Mouse (Mus musculus): Measurements from ENCODE around the gene Zzz3. TPM values are rescaled to one million over a fixed set of nuclear protein-coding genes. Genes with fewer than 3 reads are reported as not detected.

Zzz3 gene
- polyA plus RNA-seq (2012; ENCODE audit: insufficient read depth, insufficient read length, low replicate concordance, missing spikeins), result not detected in 2 replicates

DNA sequence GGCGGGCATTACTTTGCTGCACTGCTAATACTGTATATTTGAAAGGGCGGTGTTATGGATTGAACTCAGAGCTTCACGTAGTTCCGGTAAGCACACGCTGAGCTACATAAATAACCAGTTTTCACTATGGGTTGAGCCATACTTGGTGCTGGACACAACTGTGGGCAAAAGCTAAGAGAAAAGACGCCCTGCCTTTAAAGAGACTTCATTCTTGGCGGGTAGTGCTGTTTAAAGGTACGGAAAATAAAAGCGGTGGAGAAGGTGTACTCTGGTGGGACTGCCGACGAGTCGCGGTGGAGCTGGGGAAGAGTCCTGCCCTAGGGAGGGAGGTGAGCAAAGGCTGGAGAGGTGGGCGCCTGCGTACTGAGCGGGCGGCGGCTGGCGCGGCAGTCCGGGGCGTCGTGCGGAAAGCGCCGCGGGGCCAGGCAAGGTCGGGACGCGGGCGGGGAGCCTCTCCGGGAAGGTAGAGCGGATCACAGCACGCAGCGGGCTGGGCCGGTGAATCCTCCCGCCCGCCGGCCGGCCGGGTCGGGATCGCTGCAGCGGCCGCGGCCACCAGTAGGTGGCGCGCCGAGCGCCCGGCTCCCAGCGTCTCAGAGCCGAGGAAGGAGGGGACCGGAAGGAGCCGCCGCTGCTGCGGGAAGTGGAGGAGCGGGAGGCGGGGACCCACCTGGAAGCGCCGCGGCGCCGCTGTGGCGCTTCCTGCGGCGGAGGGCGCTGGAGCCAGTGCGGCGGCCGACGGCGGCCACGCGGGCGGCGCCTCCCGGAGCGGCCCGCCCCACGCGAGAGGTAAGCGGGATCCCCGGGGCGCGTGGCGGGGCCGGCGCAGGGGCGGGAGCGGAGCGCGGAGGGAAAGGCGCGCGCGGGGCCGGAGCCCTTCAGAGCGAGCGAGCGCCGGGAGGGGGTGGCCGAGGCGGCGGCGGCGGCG lies at the start of gene Zzz3:
Gene Zzz3, plus strand, starts transcription at position 124 of the 928 bp plus-strand sequence.
- Histone ChIP-seq H3K27ac (ENCODE audit: insufficient read depth, low read depth, low read length) (peak within 1 kb of the TSS; percentile 96), H3K4me1 (ENCODE audit: control insufficient read depth, insufficient read depth, low read length) (peaks cover 9% of the 10 kb centered on the region), H3K4me3 (ENCODE audit: insufficient read depth, low read depth, low read length) (peak within 1 kb of the TSS; percentile 67)
- 4% methylated on average over 80 of the region's 108 CpGs for WGBS
- TF ChIP-seq POLR2A (IDR thresholded peaks at IDR 0.05; ENCODE audit: insufficient read depth, low read depth, low read length) (peak; percentile 62; the same call in 1 of the 2 replicates), CTCF (IDR thresholded peaks at IDR 0.05; ENCODE audit: insufficient read depth, low read depth, low read length) (peak; percentile 94)

DNA sequence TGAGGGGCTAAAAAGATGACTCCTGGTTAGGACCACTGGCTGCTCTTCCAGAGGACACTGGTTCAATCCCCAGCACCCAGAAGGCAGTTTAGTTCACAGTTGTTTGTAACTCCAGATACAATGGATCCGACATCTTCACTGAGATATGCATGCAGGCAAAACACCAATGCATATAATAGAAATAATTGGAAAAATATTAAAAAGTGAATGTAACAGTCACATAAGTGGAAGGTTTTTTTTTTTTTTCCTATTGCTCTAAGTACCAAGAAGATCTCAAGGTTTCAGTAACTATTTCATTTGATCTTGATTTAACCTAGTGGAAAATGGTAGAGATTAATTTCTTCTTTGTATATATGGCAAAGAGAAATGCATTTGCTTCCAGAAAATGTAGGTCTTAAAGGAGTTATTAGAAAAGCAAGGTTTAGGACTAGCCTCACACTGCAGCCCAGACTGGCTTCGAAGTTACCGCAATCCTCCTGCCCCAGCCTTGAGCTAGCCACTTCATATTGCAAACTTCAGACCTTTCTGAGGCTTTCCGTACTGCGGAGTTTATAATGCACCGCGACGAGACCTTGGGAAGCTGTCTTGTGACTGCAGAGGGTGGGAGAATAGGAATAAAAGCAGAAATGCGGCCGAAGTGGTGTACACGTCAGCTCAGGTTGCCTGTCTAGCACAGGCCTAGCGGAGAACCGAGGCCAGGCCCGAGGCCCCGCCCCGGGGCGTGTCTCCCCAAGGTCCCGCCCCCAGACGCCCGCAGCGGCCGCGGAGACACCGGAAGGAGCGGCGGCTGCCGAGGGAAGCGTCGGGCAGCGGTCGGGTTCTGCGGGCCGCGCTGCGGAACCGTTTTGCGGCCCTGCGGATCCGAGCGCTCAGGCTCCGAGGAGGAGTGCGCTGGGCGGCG lies 49.3 kb upstream of the Zzz3 start, which contains the start of gene Usp33:
Gene Usp33, plus strand, starts transcription at position 747 of the 901 bp plus-strand sequence.
- peaks cover 7% of the 10 kb centered on the region for H3K4me1 ChIP-seq (ENCODE audit: control insufficient read depth, insufficient read depth, low read length)
- H3K4me3 ChIP-seq (ENCODE audit: insufficient read depth, low read depth, low read length), result peak within 1 kb of the TSS; percentile 93
- whole genome bisulfite sequencing, result 7% methylated on average over 43 of the region's 44 CpGs
- H3K27ac ChIP-seq (ENCODE audit: insufficient read depth, low read depth, low read length), result peak within 1 kb of the TSS; percentile 71
- TF ChIP-seq POLR2A (IDR thresholded peaks at IDR 0.05; ENCODE audit: insufficient read depth, low read depth, low read length) (peak; percentile 93), CTCF (IDR thresholded peaks at IDR 0.05; ENCODE audit: insufficient read depth, low read depth, low read length) (no peak)

DNA sequence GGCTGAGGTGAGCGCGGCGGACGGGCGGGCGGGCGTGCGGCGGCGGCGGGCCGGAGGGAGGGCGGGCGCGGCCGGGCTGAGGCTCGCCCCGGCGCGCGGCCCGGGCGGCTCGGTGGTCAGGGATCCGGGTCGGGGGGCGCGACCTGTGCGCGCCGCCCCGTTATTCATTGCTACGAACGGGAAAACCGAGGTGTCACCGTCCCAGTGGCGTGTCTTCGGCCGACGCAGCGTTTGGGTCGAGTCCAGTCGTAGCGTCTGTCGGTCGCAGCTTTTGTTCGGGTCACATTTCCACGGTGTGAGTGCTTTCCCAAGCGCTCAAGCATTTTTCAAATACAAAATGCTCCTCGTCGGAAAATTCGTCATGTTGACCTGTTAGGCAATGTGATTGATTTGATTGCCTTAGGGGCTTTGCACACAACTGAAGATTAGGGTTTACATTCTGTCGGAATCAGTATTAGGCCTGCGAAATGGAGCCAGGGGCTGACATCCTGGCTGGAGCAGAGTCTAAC lies 48.6 kb upstream of the Zzz3 start:
- Histone ChIP-seq H3K4me3 (ENCODE audit: insufficient read depth, low read depth, low read length) (peak overlapping the region; percentile 93), H3K27ac (ENCODE audit: insufficient read depth, low read depth, low read length) (no peak overlapping the region; the same call in 1 of the 2 replicates), H3K4me1 (ENCODE audit: control insufficient read depth, insufficient read depth, low read length) (peaks cover 7% of the 10 kb centered on the region)
- 2% methylated on average over 50 of the region's 54 CpGs for WGBS
- no peak for TF ChIP-seq CTCF (IDR thresholded peaks at IDR 0.05; ENCODE audit: insufficient read depth, low read depth, low read length)
- no peak for TF ChIP-seq POLR2A (IDR thresholded peaks at IDR 0.05; ENCODE audit: insufficient read depth, low read depth, low read length)

DNA sequence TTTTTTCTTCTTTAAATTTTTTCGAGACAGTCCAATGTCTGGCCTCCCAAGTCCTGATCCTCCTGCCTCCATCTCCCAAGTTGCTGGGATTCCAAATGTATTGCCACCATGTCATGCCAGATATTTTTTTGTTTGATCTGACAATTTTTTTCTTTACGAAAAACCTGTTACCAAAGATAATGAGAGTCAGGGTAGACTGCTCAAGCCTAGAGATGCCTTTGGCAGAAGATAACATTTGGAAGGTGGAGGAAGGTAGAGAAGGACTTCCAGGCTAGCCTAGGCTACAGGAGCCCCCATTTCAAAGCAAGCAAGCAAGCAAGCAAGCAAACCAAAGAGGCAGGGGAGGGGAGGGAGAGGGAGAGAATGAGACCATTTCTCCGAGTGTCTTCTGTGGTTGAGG lies 48.0 kb upstream of the Zzz3 start:
- H3K4me3 ChIP-seq (ENCODE audit: insufficient read depth, low read depth, low read length), result peak overlapping the region; percentile 31
- H3K27ac ChIP-seq (ENCODE audit: insufficient read depth, low read depth, low read length), result no peak overlapping the region
- peaks cover 7% of the 10 kb centered on the region for H3K4me1 ChIP-seq (ENCODE audit: control insufficient read depth, insufficient read depth, low read length)
- TF ChIP-seq POLR2A (IDR thresholded peaks at IDR 0.05; ENCODE audit: insufficient read depth, low read depth, low read length), result no peak
- no peak for TF ChIP-seq CTCF (IDR thresholded peaks at IDR 0.05; ENCODE audit: insufficient read depth, low read depth, low read length)
- 21% methylated on average over 3 of the region's 3 CpGs for WGBS

DNA sequence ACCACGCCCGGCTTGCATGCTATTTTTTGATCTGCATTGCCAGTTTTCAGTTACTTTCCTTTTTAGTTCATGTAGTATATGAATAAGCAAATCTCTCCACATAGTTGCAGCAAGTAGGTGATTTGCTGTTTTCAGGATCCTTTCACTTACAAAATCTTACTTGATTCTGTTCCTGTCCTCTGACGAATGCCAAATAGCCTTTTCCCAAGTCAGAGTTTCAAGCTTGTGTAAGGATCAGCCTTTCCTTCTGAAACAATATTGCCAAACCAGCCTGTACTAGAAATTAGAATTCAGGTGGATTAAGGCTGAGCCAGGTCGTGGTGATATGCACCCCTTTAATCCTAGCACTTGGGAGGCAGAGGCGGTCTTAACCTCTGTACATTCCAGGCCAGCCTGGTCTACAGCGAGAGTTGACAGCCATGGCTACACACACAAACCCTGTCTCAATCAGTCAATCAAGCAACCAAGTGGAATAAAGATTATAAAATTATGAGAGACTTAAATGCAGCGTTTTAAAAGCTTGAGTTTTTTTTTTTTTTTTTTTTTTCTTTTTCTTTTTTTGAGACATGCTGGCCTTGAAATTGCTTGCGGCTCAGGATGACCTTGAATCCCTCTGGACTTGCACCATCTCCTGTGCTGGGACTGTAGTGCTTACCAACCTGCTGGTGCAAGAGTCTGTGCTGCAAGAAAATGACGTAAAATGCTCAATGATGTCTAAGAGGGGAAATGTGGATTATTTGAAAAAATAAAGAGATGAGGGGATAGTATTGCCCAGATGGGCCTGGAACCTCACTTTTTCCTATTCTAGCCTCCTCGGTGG lies 47.1 kb upstream of the Zzz3 start:
- Histone ChIP-seq H3K4me3 (ENCODE audit: insufficient read depth, low read depth, low read length) (no peak overlapping the region), H3K27ac (ENCODE audit: insufficient read depth, low read depth, low read length) (no peak overlapping the region), H3K4me1 (ENCODE audit: control insufficient read depth, insufficient read depth, low read length) (peaks cover 9% of the 10 kb centered on the region)
- TF ChIP-seq POLR2A (IDR thresholded peaks at IDR 0.05; ENCODE audit: insufficient read depth, low read depth, low read length) (no peak), CTCF (IDR thresholded peaks at IDR 0.05; ENCODE audit: insufficient read depth, low read depth, low read length) (no peak)
- 85% methylated on average over 10 of the region's 10 CpGs for WGBS

DNA sequence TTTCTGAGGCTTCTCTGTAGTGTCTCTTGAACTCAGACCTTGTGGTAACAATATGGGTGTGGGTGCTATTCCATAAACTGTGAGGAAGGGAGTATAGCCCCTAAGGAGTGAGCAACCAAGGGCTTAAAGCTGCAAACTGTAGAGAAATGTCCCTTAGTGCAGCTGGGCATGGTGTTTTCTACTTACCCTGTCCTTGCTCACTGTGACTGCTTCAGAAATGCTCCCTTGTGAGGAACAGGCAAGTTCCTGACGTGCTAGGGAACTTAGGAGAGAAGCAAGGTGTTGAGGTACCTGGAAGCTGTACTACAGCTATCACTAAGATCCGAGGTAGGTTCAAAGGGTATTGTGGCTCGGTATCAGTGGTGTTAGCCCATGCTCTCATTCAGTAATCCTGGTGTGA lies 44.8 kb upstream of the Zzz3 start:
- no peak overlapping the region for H3K27ac ChIP-seq (ENCODE audit: insufficient read depth, low read depth, low read length)
- no peak overlapping the region for H3K4me3 ChIP-seq (ENCODE audit: insufficient read depth, low read depth, low read length)
- TF ChIP-seq POLR2A (IDR thresholded peaks at IDR 0.05; ENCODE audit: insufficient read depth, low read depth, low read length) (no peak), CTCF (IDR thresholded peaks at IDR 0.05; ENCODE audit: insufficient read depth, low read depth, low read length) (no peak)
- 89% methylated on average over 3 of the region's 3 CpGs for WGBS
- peaks cover 12% of the 10 kb centered on the region for H3K4me1 ChIP-seq (ENCODE audit: control insufficient read depth, insufficient read depth, low read length)

DNA sequence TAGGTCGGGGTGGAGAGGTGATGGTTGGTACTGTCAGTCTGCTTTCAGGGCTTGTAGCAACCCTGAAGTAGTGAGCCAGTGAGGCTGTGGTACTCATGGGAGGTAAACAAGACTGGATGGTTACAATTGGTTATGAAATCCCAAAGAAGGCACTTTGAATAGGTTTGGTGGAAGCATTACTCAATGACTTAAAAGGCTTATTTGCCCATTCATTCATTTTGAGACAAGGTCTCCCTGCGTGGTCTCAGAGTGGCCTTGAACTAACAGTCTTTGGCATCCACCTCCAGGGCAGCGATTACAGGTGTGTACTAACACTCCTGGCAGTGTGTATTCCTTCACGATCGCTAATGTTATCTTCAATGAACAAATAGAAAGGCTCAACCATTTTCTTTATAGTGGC lies 44.3 kb upstream of the Zzz3 start:
- Histone ChIP-seq H3K27ac (ENCODE audit: insufficient read depth, low read depth, low read length) (no peak overlapping the region), H3K4me3 (ENCODE audit: insufficient read depth, low read depth, low read length) (no peak overlapping the region), H3K4me1 (ENCODE audit: control insufficient read depth, insufficient read depth, low read length) (peaks cover 12% of the 10 kb centered on the region)
- WGBS, result 83% methylated on average over 5 of the region's 5 CpGs
- TF ChIP-seq POLR2A (IDR thresholded peaks at IDR 0.05; ENCODE audit: insufficient read depth, low read depth, low read length), result no peak
- TF ChIP-seq CTCF (IDR thresholded peaks at IDR 0.05; ENCODE audit: insufficient read depth, low read depth, low read length), result no peak

DNA sequence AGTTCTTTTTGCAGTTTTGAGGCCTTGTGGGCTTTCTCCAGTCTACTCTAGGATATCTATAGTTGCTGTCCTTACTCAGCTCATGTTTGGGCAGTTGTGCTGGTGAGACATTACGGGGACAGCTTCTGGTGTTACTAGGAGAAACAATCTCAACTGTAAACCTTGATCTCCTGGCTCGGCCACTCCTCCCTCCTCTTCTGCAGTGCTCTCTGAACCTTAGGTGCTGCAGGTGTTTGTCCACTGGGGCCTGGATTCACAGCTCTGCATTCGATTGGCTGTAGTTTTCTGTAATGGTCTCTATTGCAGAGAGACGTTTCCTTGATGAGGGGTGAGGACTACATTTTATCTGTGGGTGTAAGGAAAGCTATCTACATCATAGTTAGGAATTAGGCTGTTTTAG lies 43.0 kb upstream of the Zzz3 start:
- TF ChIP-seq POLR2A (IDR thresholded peaks at IDR 0.05; ENCODE audit: insufficient read depth, low read depth, low read length), result no peak
- no peak for TF ChIP-seq CTCF (IDR thresholded peaks at IDR 0.05; ENCODE audit: insufficient read depth, low read depth, low read length)
- Histone ChIP-seq H3K4me3 (ENCODE audit: insufficient read depth, low read depth, low read length) (no peak overlapping the region), H3K27ac (ENCODE audit: insufficient read depth, low read depth, low read length) (no peak overlapping the region), H3K4me1 (ENCODE audit: control insufficient read depth, insufficient read depth, low read length) (peaks cover 10% of the 10 kb centered on the region)
- WGBS, result 84% methylated on average over 4 of the region's 4 CpGs
